Mouse (Mus musculus) liver, embryonic 15.5 days (tissue): ENCODE data around the gene Pde4a. TPM values are rescaled to one million over a fixed set of nuclear protein-coding genes. Genes with fewer than 3 reads are reported as not detected.

Experiments used
- ATAC-seq: fragments of 200-750 bp; cut with Nextera tagmentation; 2 replicates; pipeline ENCODE4 v1.8.0; 2017; ENCODE audit warnings: moderate number of reproducible peaks, mild to moderate bottlenecking, moderate library complexity; ENCODE audit not compliant: insufficient read depth
- H3K27ac ChIP-seq: fragments of 300-500 bp; sonication (generic); replicated peaks from 2 replicates; pipeline ENCODE4 v1.5.1; 2015; ENCODE audit warnings: mild to moderate bottlenecking, inconsistent platforms
- H3K27me3 ChIP-seq: fragments of 300-500 bp; sonication (generic); 2 replicates; pipeline ENCODE4 v1.6.1; 2015; ENCODE audit warnings: mild to moderate bottlenecking, inconsistent platforms
- H3K36me3 ChIP-seq: fragments of 300-500 bp; sonication (generic); replicated peaks from 2 replicates; pipeline ENCODE4 v1.6.1; 2015; ENCODE audit warnings: moderate library complexity, mild to moderate bottlenecking, inconsistent platforms
- H3K4me1 ChIP-seq: fragments of 300-500 bp; sonication (generic); replicated peaks from 2 replicates; pipeline ENCODE4 v1.6.1; 2015; ENCODE audit warnings: inconsistent platforms
- H3K4me2 ChIP-seq: fragments of 300-500 bp; sonication (generic); 2 replicates; pipeline ENCODE4 v1.6.1; 2015; ENCODE audit warnings: moderate library complexity, mild to moderate bottlenecking, inconsistent platforms
- H3K4me3 ChIP-seq: fragments of 300-500 bp; sonication (generic); replicated peaks from 2 replicates; pipeline ENCODE4 v1.5.1; 2015; ENCODE audit warnings: mild to moderate bottlenecking, inconsistent platforms
- H3K9ac ChIP-seq: fragments of 300-500 bp; sonication (generic); 2 replicates; pipeline ENCODE4 v1.6.1; 2015; ENCODE audit warnings: moderate library complexity, mild to moderate bottlenecking, inconsistent platforms
- H3K9me3 ChIP-seq: fragments of 300-500 bp; sonication (generic); replicated peaks from 2 replicates; pipeline ENCODE4 v1.6.1; 2016; ENCODE audit warnings: inconsistent platforms
- WGBS: fragments of 180-500 bp; shearing (Covaris S2); methylation state at CpG from one replicate; pipeline ENCODE4 v1.1.7; 2015; ENCODE audit warnings: mixed read lengths; ENCODE audit not compliant: insufficient replicate concordance; 5-methylcytosine and 5-hydroxymethylcytosine counted together
- polyA plus RNA-seq: library from polyadenylated mRNA; unstranded; fragments of >200 nt; fragmentation: Nextera tagmentation; extraction: Ambion mirVana; gene quantifications from 2 replicates; pipeline ENCODE4 v1.2.1, GENCODE M21; 2015

Gene Pde4a
- polyA plus RNA-seq, 1 experiment from 2014 or later: 1.8 TPM

DNA sequence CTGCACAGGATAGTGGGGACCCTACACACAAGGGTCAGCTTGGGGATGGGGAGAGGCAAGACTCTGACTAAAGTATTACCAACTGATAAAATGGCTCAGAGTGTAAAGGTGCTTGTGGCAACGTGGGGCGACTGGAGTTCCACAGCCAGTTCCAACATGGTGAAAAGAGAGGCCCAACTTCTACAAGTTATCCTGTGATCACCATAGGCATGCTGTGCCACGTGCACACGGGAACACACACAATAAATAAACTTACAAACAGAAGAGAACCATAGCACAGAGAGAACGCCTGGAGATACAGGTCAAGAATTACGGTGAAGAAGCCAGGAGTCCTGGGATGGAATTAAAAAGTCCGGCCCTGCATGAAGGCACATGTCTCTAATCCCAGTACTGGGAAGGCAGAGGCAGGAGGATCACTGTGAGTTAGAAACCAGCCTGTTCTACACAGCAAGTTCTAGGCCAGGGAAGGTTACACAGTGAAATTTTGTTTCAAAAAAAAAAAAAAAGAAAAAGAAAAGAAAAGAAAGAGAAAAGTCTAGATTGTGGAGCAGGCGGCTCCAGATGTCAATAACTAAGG is 16.3 kb upstream of the Pde4a start:
- no peaks in the 10 kb centered on the region for H3K9me3 ChIP-seq
- peak overlapping the region; percentile 83 for H3K9ac ChIP-seq
- ATAC-seq: no peak
- peak overlapping the region; percentile 81 for H3K4me3 ChIP-seq
- peak overlapping the region; percentile 82 for H3K4me2 ChIP-seq
- WGBS: 4% methylated on average over 8 of the region's 8 CpGs
- H3K4me1 ChIP-seq: peaks cover 62% of the 10 kb centered on the region
- peaks cover 9% of the 10 kb centered on the region for H3K27me3 ChIP-seq
- peaks cover 30% of the 10 kb centered on the region for H3K36me3 ChIP-seq
- H3K27ac ChIP-seq: peak overlapping the region; percentile 83

DNA sequence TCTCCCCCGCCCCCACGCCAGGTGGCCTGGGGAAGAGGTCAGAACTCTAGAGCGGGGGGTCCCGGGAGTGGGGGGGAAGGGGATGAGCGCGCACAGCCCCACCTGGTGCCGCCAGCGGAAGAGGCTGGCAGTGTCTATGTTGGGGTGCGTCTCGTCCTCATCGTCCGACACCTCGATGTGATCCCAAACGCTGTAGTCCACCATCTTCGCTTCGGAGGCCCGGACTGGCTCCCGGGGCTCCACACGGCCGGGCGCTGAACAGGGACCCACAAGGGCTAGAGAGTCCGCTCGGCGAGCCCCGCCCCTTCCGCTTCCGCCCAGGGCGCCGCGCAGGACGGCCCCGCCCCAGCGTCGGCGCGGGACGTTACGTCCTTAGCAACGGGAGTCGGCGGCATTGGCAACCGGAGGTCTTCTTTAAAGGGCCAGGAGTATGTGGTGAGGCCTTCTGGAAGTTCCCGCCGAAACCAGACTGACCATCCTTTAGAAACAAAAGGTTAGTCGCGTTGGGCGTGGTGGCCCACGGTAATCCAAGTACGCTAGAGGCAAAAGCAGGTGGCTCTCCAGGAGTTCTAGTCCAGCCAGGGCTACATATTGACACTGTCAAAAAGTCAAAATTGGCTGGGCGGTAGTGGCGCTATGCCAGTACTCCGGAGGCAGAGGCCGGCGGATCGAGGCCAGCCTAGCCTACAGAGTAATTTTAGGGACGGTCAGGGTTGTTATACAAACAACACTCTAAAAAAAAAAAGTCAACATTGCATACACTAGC is 15.7 kb upstream of the Pde4a start, which contains the start of gene Cdc37:
Cdc37 (minus strand) TSS at position 329 of the 766 bp plus-strand sequence.
- Histone ChIP-seq H3K9me3 (no peaks in the 10 kb centered on the region), H3K9ac (peak within 1 kb of the TSS; percentile 83), H3K27me3 (peaks cover 9% of the 10 kb centered on the region), H3K4me2 (peak within 1 kb of the TSS; percentile 82), H3K4me3 (peak within 1 kb of the TSS; percentile 81), H3K36me3 (peaks cover 24% of the 10 kb centered on the region), H3K4me1 (peaks cover 62% of the 10 kb centered on the region), H3K27ac (peak within 1 kb of the TSS; percentile 83)
- WGBS: 3% methylated on average over 56 of the region's 56 CpGs
- peak; percentile 93 for ATAC-seq

DNA sequence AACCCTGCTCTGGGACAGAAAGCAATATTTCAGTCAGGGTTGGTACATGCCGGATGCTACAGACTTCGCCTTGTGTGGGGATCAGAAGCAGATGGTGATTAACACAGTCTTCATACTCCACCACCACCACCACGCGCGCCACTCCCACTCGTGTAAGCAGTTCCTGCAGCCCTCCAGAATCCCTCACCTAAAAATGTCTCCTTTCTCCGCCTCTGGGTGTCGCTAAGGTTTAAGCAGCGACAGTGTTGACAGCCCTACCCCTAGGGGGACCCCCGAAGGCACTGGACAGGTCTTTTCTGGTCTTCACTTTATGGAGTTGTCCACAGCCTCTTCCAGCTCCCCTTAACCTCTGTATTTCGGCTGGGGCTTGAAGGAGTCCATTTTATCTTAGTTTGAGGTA is 12.8 kb upstream of the Pde4a start:
- Histone ChIP-seq H3K4me3 (peak overlapping the region; percentile 33; the same call in 1 of the 2 replicates), H3K9me3 (no peaks in the 10 kb centered on the region), H3K36me3 (0 out of 2 replicates have a peak, but pooled peaks cover under 1% of the 10 kb centered on the region), H3K9ac (peak overlapping the region; percentile 15; the same call in 1 of the 2 replicates), H3K4me1 (peaks cover 38% of the 10 kb centered on the region), H3K27me3 (peaks cover 12% of the 10 kb centered on the region), H3K27ac (no peak overlapping the region), H3K4me2 (peak overlapping the region; percentile 63)
- no peak for ATAC-seq
- WGBS: under 1% methylated on average over 11 of the region's 11 CpGs

DNA sequence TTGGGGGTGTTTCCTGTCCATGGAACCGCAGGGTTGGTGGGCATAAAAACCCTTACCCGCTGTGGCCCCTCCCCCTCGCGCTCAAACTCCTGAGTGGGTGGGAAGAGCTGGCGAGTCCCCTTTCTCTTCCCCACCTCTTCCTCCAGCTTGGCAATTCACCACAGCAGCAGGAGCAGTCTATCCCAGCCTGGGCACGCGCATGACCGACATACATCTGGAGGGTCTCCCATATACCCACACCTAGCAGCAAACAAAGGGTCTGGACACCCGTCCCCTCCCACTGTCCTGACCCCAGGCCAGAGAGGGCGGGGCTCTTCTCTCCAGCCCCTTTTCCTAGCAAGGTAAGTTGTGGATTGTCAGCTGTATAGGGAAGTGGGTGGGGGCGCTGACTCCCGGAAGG is 12.2 kb upstream of the Pde4a start:
- peaks cover 32% of the 10 kb centered on the region for H3K4me1 ChIP-seq
- no peaks in the 10 kb centered on the region for H3K9me3 ChIP-seq
- 3% methylated on average over 12 of the region's 12 CpGs for WGBS
- H3K27me3 ChIP-seq: peaks cover 15% of the 10 kb centered on the region
- H3K9ac ChIP-seq: peak overlapping the region; percentile 25; the same call in 1 of the 2 replicates
- no peak for ATAC-seq
- H3K36me3 ChIP-seq: no peaks in the 10 kb centered on the region
- H3K27ac ChIP-seq: no peak overlapping the region
- peak overlapping the region; percentile 33 for H3K4me3 ChIP-seq
- peak overlapping the region; percentile 63 for H3K4me2 ChIP-seq

DNA sequence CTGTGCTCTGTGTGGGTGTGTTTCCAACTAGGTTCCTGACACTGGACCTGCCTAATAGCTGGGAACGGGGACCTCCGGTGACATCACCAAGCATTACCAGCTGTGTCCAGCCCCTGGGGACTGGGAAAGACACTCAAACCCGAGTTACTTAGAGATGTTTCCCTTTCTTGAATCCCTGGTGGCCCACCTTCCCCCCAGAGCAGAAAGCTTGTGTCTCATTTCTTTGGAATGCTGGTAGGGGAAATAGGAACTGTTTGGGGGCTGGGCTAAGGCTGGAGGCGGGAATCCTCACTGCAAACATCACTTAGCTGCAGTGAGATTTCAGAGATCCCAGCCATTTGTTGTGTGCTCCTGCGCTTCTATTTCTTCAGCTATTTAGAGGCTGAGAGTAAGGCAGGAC is 11.7 kb upstream of the Pde4a start:
- peaks cover 18% of the 10 kb centered on the region for H3K27me3 ChIP-seq
- no peaks in the 10 kb centered on the region for H3K9me3 ChIP-seq
- WGBS: 27% methylated on average over 5 of the region's 5 CpGs
- H3K9ac ChIP-seq: peak overlapping the region; percentile 25; the same call in 1 of the 2 replicates
- H3K4me3 ChIP-seq: peak overlapping the region; percentile 33
- ATAC-seq: no peak
- peak overlapping the region; percentile 63 for H3K4me2 ChIP-seq
- peaks cover 27% of the 10 kb centered on the region for H3K4me1 ChIP-seq
- H3K27ac ChIP-seq: no peak overlapping the region
- H3K36me3 ChIP-seq: no peaks in the 10 kb centered on the region

DNA sequence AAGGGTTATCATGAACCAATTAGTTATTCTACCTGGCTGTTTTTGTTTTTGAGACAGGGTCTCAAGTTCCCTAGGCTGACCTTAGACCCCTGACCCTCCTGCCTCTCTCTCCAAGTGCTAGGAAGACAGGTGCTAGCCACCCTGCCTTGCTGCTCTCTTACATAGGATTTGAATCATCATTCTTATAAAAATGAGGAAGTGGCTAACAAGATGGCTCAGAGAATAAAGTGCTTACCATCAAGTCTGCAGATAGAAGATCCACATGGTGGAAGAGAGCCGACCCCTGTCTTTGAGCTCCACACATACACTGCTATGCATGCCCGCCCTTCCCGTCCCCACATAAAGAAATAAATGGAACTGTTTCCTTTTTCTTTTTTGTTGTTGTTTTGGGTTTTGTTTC is 10.7 kb upstream of the Pde4a start:
- no peak for ATAC-seq
- H3K9me3 ChIP-seq: no peaks in the 10 kb centered on the region
- no peak overlapping the region for H3K9ac ChIP-seq
- no peaks in the 10 kb centered on the region for H3K36me3 ChIP-seq
- 45% methylated on average over 3 of the region's 3 CpGs for WGBS
- no peak overlapping the region for H3K4me2 ChIP-seq
- H3K4me1 ChIP-seq: peaks cover 20% of the 10 kb centered on the region
- peaks cover 18% of the 10 kb centered on the region for H3K27me3 ChIP-seq
- no peak overlapping the region for H3K27ac ChIP-seq
- H3K4me3 ChIP-seq: no peak overlapping the region

DNA sequence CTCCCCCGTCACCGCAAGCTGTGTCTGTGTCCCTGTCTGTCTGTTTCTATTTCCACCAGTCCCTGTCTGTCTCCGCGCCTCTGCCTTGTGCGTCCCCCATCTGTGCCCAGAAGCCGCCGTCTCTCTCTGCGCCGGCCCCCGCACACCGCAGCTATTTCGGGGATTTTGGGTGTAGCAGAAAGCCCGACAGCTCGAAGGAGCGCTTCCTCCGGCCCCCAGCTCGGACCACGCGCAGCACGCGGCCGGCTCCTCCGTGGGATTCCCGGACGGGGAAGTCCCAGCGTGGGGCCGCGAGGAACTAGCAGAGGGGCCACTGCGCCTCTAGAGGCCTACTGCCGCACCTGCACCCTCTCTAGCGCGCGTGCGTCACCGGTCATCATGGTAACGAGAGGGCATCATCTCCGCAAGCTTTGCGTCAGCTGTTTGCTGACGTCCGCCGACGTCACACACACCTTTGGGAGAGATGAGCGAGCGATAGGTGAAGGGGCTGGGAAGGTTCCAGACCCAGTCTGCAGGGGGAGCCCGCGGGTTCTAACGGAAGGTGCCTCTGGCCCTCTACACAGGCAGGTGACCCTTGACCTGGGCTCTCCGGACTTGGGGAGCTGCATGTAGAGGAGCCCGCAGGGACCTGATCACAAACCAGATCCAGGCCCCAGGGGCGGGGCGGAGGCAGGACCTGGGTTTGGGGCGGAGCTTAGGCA is 4.2 kb upstream of the Pde4a start:
- Histone ChIP-seq H3K4me1 (peaks cover 46% of the 10 kb centered on the region), H3K9ac (peak overlapping the region; percentile 67), H3K36me3 (no peaks in the 10 kb centered on the region), H3K4me2 (peak overlapping the region; percentile 93), H3K27ac (0 out of 2 replicates have a peak overlapping the region, but pooled peaks have one; percentile 38), H3K9me3 (no peaks in the 10 kb centered on the region), H3K4me3 (peak overlapping the region; percentile 65), H3K27me3 (peaks cover 66% of the 10 kb centered on the region)
- peak; percentile 72 for ATAC-seq
- WGBS: under 1% methylated on average over 52 of the region's 52 CpGs

DNA sequence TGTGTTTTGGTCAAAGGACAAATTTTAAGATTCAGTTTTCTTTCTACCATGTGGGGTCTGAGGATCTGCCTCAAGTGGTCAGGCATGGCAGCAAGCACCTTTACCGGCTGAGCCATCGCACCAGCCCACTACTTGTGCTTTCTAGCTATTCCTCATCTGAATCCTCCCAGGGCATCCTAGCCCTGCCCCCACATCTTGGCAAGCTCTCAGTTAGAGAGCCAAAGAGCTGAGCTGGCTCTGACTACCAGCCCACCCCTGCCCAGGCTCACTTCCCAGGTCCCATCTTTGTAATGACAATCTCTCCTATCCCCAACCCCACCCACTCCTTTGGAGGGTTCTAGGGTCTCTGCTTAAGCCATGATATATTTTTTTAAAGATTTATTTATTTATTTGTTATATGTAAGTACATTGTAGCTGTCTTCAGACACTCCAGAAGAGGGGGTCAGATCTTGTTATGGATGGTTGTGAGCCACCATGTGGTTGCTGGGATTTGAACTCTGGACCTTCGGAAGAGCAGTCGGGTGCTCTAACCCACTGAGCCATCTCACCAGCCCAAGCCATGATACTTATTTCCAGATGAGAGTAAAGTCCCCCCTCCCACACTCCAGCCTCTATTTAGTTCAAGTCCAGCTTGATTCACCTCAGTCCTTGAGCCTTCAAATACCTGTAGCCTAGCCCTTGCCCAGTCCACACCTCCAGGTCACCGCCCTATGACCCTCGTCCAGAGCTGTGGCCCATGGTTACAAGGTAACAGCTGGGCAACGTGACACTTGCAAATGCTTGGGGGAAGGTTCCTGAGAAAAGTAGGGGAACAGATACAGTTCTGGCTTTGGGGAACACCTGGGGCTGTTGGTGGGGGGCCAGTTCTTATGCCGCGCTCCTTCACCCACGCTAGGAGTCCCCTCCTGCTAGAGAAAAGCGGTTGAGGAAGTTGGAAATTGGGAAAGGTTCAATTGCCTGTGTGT is 2.1 kb upstream of the Pde4a start:
- no peak overlapping the region for H3K4me3 ChIP-seq
- no peaks in the 10 kb centered on the region for H3K9me3 ChIP-seq
- no peaks in the 10 kb centered on the region for H3K36me3 ChIP-seq
- peaks cover 74% of the 10 kb centered on the region for H3K27me3 ChIP-seq
- no peak for ATAC-seq
- WGBS: 36% methylated on average over 11 of the region's 11 CpGs
- peak overlapping the region; percentile 32; the same call in 1 of the 2 replicates for H3K4me2 ChIP-seq
- no peak overlapping the region for H3K9ac ChIP-seq
- peaks cover 66% of the 10 kb centered on the region for H3K4me1 ChIP-seq
- no peak overlapping the region for H3K27ac ChIP-seq

DNA sequence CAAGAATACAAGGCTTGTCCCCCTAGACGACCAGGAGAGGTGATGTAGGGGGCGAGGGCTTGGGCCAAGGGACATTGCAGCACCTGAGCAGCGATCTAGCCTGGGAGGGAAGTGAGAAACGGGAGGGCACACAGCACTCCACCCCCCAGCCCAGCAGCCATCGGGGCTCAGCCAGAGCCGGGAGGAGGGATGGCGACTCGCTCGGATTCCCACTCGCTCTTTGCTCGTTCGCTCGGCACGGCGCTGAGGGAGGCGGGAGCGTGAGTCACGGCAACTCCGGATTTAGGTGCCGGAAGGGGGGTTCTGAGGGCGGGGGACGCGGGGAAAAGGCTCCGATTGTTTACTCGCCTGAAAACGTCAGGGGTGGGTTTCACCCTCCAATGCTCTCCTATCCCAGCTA is 1.4 kb upstream of the Pde4a start:
- Histone ChIP-seq H3K9me3 (no peaks in the 10 kb centered on the region), H3K36me3 (no peaks in the 10 kb centered on the region), H3K27ac (no peak overlapping the region), H3K4me1 (peaks cover 73% of the 10 kb centered on the region), H3K4me2 (peak overlapping the region; percentile 32), H3K4me3 (0 out of 2 replicates have a peak overlapping the region, but pooled peaks have one; percentile 5), H3K27me3 (peaks cover 72% of the 10 kb centered on the region), H3K9ac (no peak overlapping the region)
- ATAC-seq: no peak
- WGBS: 2% methylated on average over 26 of the region's 26 CpGs

DNA sequence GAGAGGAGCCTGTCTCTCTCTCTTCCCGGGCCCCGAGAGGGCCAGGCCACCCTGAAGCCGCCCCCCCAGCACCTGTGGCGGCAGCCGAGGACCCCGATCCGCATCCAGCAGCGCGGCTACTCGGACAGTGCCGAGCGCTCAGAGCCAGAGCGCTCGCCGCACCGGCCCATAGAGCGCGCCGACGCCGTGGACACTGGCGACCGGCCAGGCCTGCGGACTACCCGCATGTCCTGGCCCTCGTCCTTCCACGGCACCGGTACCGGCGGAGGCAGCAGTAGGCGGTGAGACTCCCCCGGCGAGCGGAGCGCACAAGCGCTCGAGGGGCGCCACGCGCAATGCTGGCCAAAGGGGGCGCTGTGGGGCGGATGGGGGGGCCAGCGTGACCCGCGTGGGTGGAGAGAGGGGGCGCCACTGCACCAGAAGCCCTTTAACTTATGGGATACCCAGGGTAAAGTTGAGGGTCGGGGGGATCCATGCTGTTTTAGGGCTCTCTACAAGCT is 488 bp downstream of the Pde4a start:
- WGBS: under 1% methylated on average over 47 of the region's 47 CpGs
- Histone ChIP-seq H3K9me3 (no peaks in the 10 kb centered on the region), H3K4me1 (peaks cover 70% of the 10 kb centered on the region), H3K27ac (no peak overlapping the region), H3K4me2 (peak overlapping the region; percentile 73), H3K9ac (peak overlapping the region; percentile 15; the same call in 1 of the 2 replicates), H3K36me3 (no peaks in the 10 kb centered on the region), H3K4me3 (peak overlapping the region; percentile 50), H3K27me3 (peaks cover 65% of the 10 kb centered on the region)
- no peak for ATAC-seq
